Mouse (Mus musculus): ENCODE results near the gene Hnf1b. TPM values are rescaled to one million over a fixed set of nuclear protein-coding genes. Genes with fewer than 3 reads are reported as not detected.

Gene Hnf1b
- total RNA-seq, 2 experiments from 2014 or later = not detected

GRCm38 (mm10) chr11:83852501-83853211 is 2.8 kb downstream of the Hnf1b start:
- intact Hi-C loops (cut with DNase I) = no loop called here
- no peak for DNase-seq (ENCODE audit: low spot score)

- intact Hi-C loops (cut with DNase I) = no loop called here
- no peak for DNase-seq (ENCODE audit: low spot score)
Measured at GRCm38 (mm10) chr11:83853221-83853792, 3.4 kb downstream of the Hnf1b start.

GRCm38 (mm10) chr11:83854091-83854490 is 4.2 kb downstream of the Hnf1b start:
- DNase-seq (ENCODE audit: low spot score) = no peak
- intact Hi-C loops (cut with DNase I) = no loop called here

- DNase-seq (ENCODE audit: low spot score) = no peak
- intact Hi-C loops (cut with DNase I) = no loop called here
Measured at GRCm38 (mm10) chr11:83854707-83855106, 4.8 kb downstream of the Hnf1b start.

GRCm38 (mm10) chr11:83857256-83857655 is 7.4 kb downstream of the Hnf1b start:
- DNase-seq (ENCODE audit: low spot score) = no peak
- intact Hi-C loops (cut with DNase I) = no loop called here

GRCm38 (mm10) chr11:83865286-83865685 is 15.4 kb downstream of the Hnf1b start:
- intact Hi-C loops (cut with DNase I) = no loop called here
- no peak for DNase-seq (ENCODE audit: low spot score)

- intact Hi-C loops (cut with DNase I) = no loop called here
- no peak for DNase-seq (ENCODE audit: low spot score)
Measured at GRCm38 (mm10) chr11:83867571-83867970, 17.7 kb downstream of the Hnf1b start.

- DNase-seq (ENCODE audit: low spot score) = no peak
- intact Hi-C loops (cut with DNase I) = no loop called here
Measured at GRCm38 (mm10) chr11:83869147-83869546, 19.3 kb downstream of the Hnf1b start.

- intact Hi-C loops (cut with DNase I) = no loop called here
- DNase-seq (ENCODE audit: low spot score) = no peak
Measured at GRCm38 (mm10) chr11:83869686-83870085, 19.8 kb downstream of the Hnf1b start.

- no peak for DNase-seq (ENCODE audit: low spot score)
- intact Hi-C loops (cut with DNase I) = no loop called here
Measured at GRCm38 (mm10) chr11:83871780-83872554, 22.1 kb downstream of the Hnf1b start.

- DNase-seq (ENCODE audit: low spot score) = no peak
- intact Hi-C loops (cut with DNase I) = no loop called here
Measured at GRCm38 (mm10) chr11:83873509-83873908, 23.6 kb downstream of the Hnf1b start.

- DNase-seq (ENCODE audit: low spot score) = no peak
- intact Hi-C loops (cut with DNase I) = no loop called here
Measured at GRCm38 (mm10) chr11:83876630-83877029, 26.8 kb downstream of the Hnf1b start.

GRCm38 (mm10) chr11:83877765-83878164 is 27.9 kb downstream of the Hnf1b start:
- DNase-seq (ENCODE audit: low spot score) = no peak
- intact Hi-C loops (cut with DNase I) = no loop called here

- intact Hi-C loops (cut with DNase I) = no loop called here
- DNase-seq (ENCODE audit: low spot score) = no peak
Measured at GRCm38 (mm10) chr11:83878417-83878952, 28.6 kb downstream of the Hnf1b start.

GRCm38 (mm10) chr11:83879130-83879529 is 29.3 kb downstream of the Hnf1b start:
- intact Hi-C loops (cut with DNase I) = no loop called here
- no peak for DNase-seq (ENCODE audit: low spot score)

GRCm38 (mm10) chr11:83881438-83881837 is 31.6 kb downstream of the Hnf1b start:
- DNase-seq (ENCODE audit: low spot score) = no peak
- intact Hi-C loops (cut with DNase I) = no loop called here

GRCm38 (mm10) chr11:83882552-83882951 is 32.7 kb downstream of the Hnf1b start:
- no peak for DNase-seq (ENCODE audit: low spot score)
- intact Hi-C loops (cut with DNase I) = no loop called here

- DNase-seq (ENCODE audit: low spot score) = no peak
- intact Hi-C loops (cut with DNase I) = no loop called here
Measured at GRCm38 (mm10) chr11:83883074-83883473, 33.2 kb downstream of the Hnf1b start.

GRCm38 (mm10) chr11:83883812-83884211 is 33.9 kb downstream of the Hnf1b start:
- intact Hi-C loops (cut with DNase I) = no loop called here
- no peak for DNase-seq (ENCODE audit: low spot score)

- intact Hi-C loops (cut with DNase I) = no loop called here
- no peak for DNase-seq (ENCODE audit: low spot score)
Measured at GRCm38 (mm10) chr11:83885175-83885574, 35.3 kb downstream of the Hnf1b start.

GRCm38 (mm10) chr11:83886746-83887145 is 36.9 kb downstream of the Hnf1b start:
- DNase-seq (ENCODE audit: low spot score) = no peak
- intact Hi-C loops (cut with DNase I) = no loop called here

Data from heart, postnatal 25 days (tissue).